Mouse (Mus musculus) kidney, embryonic 14.5 days (tissue): ENCODE data around the gene Sept10. TPM values are rescaled to one million over a fixed set of nuclear protein-coding genes. Genes with fewer than 3 reads are reported as not detected.

Experiments
- ATAC-seq: fragments of 200-750 bp; cut with Nextera tagmentation; 2 replicates; pipeline ENCODE4 v1.8.0; 2017; ENCODE audit warnings: moderate number of reproducible peaks, mild to moderate bottlenecking, moderate TSS enrichment, moderate library complexity; ENCODE audit not compliant: low FRiP score, low TSS enrichment
- H3K27ac ChIP-seq: fragments of 300-500 bp; sonication (generic); 2 replicates; pipeline ENCODE4 v1.5.1; 2014; ENCODE audit warnings: low read depth, mild to moderate bottlenecking, low read length, moderate library complexity, mixed read lengths
- H3K27me3 ChIP-seq: fragments of 300-500 bp; sonication (generic); 2 replicates; pipeline ENCODE4 v1.6.1; 2014; ENCODE audit warnings: mild to moderate bottlenecking, low read length; ENCODE audit not compliant: control insufficient read depth, insufficient read depth
- H3K36me3 ChIP-seq: fragments of 300-500 bp; sonication (generic); 2 replicates; pipeline ENCODE4 v1.6.1; 2014; ENCODE audit warnings: low read length, mixed read lengths; ENCODE audit not compliant: control insufficient read depth, insufficient read depth
- H3K4me1 ChIP-seq: fragments of 300-500 bp; sonication (generic); 2 replicates; pipeline ENCODE4 v1.6.1; 2014; ENCODE audit warnings: low read length, mixed read lengths; ENCODE audit not compliant: control insufficient read depth, insufficient read depth
- H3K4me2 ChIP-seq: fragments of 300-500 bp; sonication (generic); replicated peaks from 2 replicates; pipeline ENCODE4 v1.6.1; 2014; ENCODE audit warnings: low read depth, mild to moderate bottlenecking, low read length
- H3K4me3 ChIP-seq: fragments of 300-500 bp; sonication (generic); 2 replicates; pipeline ENCODE4 v1.5.1; 2014; ENCODE audit warnings: mild to moderate bottlenecking, low read length
- H3K9ac ChIP-seq: fragments of 300-500 bp; sonication (generic); 2 replicates; pipeline ENCODE4 v1.6.1; 2014; ENCODE audit warnings: low read depth, mild to moderate bottlenecking, low read length, moderate library complexity
- H3K9me3 ChIP-seq: fragments of 300-500 bp; sonication (generic); 2 replicates; pipeline ENCODE4 v1.6.1; 2016; ENCODE audit warnings: low read length; ENCODE audit not compliant: control insufficient read depth
- WGBS: fragments of 180-500 bp; shearing (Covaris S2); extraction: QIAGEN DNeasy Blood & Tissue Kit; methylation state at CpG from one replicate; pipeline ENCODE4 v1.1.7; 2014; 5-methylcytosine and 5-hydroxymethylcytosine counted together
- polyA plus RNA-seq: library from polyadenylated mRNA; unstranded; fragments of >200 nt; fragmentation: Nextera tagmentation; extraction: Ambion mirVana; gene quantifications from 2 replicates; pipeline ENCODE4 v1.2.1, GENCODE M21; 2014

The Sept10 gene
- polyA plus RNA-seq, result 54.4 and 55.8 TPM in 2 replicates

DNA sequence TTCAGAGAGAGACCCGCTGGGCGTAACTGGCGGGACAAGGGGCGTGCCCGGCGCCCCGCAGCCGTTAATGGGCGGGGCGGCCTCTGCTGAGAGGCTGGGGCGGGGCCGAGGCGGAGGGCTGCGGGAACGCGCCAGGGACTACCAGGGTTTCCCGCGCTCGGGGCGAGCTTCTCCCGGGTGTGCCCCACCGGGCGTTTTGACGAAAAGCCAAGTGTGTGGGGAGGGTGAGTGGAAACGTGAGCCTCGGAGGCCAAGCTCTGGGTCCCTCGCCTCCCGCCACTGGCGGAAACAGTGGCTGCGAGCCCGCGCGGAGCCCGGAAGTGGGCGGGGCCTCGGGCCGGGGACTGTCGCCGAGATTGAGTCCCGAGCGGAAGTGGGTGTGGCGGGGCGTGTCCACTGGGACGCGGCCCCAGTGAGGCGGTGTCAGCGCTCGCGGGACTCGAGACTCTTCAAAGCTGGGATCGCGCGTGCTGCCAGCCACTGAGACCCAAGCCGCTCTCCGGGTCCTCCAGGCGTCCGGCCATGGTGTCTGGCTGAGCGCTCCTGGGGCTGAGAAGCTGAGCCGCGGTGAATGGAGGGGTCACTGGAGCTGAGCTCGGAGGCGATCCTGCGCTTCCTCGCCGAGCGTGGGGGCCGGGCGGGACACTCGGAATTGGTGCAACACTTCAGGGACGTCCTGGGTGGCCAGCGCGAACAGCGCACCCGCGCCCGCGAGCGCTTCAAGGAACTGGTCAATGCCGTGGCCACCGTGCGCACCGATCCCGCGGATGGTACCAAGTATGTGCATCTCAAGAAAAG lies at the start of gene Sept10, which contains the start of gene Sowahc:
Sept10 (minus strand) TSS at position 375 of the 798 bp plus-strand sequence.
Sowahc (plus strand) TSS at position 481 of the 798 bp plus-strand sequence.
- ATAC-seq, result peak; percentile 97
- peak within 1 kb of the TSS; percentile 75 for H3K4me3 ChIP-seq
- under 1% methylated on average over 75 of the region's 84 CpGs for WGBS

DNA sequence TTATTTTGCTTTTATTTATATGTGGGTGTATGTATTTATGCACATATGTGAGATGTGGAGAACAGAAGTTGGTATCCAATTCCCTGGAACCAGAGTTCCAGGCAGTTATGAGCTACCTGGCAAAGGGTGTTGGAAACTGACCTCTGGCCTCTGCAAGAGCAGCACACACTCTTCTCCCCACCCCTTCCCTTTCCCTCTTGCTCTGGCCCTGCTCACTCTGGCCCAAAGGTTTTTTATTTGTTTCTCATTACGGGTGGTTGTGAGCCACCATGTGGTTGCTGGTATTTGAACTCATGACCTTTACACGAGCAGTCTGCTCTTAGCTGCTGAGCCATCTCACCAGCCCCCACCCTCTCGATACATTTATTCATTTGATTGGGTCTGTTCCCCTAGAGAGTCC lies 47.1 kb upstream of the Sept10 start:
- 45% methylated on average over 3 of the region's 3 CpGs for WGBS
- Histone ChIP-seq H3K36me3 (no peaks in the 10 kb centered on the region), H3K4me3 (no peak overlapping the region), H3K4me2 (no peak overlapping the region), H3K9ac (no peak overlapping the region), H3K27me3 (no peaks in the 10 kb centered on the region), H3K27ac (no peak overlapping the region), H3K9me3 (no peaks in the 10 kb centered on the region), H3K4me1 (no peaks in the 10 kb centered on the region)
- ATAC-seq, result no peak

More for the DNA sequence above, at the start of gene Sept10, which contains the start of gene Sowahc:
- Histone ChIP-seq H3K9me3 (no peaks in the 10 kb centered on the region), H3K9ac (peak within 1 kb of the TSS; percentile 93), H3K4me1 (peaks cover 15% of the 10 kb centered on the region; the same call in 1 of the 2 replicates), H3K36me3 (no peaks in the 10 kb centered on the region), H3K4me2 (peak within 1 kb of the TSS; percentile 99), H3K27me3 (no peaks in the 10 kb centered on the region), H3K27ac (peak within 1 kb of the TSS; percentile 89)

DNA sequence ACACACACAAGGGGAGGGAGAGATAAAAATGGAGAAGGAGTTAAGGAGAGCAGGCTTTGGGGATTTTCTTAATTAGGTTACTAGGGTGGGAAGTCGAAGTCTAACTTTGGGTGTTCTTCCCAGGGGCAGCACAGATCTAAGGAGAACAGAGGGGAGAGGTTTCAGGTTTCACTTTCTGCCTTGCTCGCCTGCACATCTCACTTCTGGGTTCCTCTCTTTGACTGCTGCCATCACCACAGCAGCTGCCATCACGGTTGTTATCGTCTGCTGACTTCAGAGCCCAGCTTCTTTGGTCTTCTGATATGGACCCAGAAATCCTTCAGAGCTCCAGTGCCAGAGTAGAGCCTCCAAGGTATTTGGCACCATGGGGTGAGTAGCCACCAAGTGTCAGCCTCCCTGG lies 46.5 kb upstream of the Sept10 start:
- no peaks in the 10 kb centered on the region for H3K36me3 ChIP-seq
- 39% methylated on average over 4 of the region's 4 CpGs for WGBS
- H3K4me2 ChIP-seq, result no peak overlapping the region

DNA sequence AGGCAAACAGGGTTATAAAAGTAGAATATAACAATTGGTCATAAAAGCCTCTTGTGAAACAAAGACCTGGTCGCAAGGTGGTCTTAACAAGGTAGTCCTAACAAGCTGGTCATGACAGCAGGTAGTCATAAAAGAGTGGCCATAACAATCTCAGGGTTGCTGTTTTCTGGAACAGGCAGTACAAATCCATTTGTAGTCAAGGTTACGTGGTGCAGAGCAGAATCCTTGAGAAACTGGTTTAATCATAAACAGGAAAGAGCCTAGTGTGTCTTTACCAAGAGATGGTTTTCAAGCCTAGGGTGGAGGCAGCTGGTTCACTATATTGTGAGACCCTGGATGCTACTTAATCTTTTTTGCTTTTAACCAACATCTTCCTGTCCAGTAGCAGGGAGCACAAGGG lies 45.6 kb upstream of the Sept10 start:
- no peak for ATAC-seq
- WGBS, result 82% methylated on average over 2 of the region's 2 CpGs

More for the DNA sequence above, 46.5 kb upstream of the Sept10 start:
- Histone ChIP-seq H3K4me3 (no peak overlapping the region), H3K9me3 (no peaks in the 10 kb centered on the region), H3K4me1 (no peaks in the 10 kb centered on the region), H3K27me3 (no peaks in the 10 kb centered on the region), H3K27ac (no peak overlapping the region), H3K9ac (no peak overlapping the region)
- ATAC-seq, result no peak

DNA sequence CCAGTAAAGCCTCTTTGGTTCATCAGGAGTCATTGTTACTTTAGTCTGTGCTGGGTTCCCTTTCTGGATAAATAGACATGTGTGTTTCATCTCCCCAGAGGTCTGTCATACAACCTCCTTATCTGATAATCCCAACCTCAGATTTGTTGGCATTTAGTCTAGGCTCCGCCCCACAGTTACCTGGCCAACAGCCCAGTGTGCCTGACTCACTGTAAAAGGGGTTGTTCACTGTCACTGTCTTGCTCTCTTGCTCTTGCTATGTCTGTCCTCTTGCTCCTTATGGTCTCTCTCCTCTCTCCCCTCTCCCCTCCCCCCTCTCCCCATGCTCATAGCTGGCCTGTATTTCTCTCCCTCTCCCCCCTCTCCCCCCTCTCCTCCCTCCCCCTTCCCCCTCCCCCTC lies 44.5 kb upstream of the Sept10 start:
- Histone ChIP-seq H3K27ac (no peak overlapping the region), H3K36me3 (no peaks in the 10 kb centered on the region), H3K4me2 (no peak overlapping the region), H3K9ac (no peak overlapping the region), H3K4me3 (no peak overlapping the region), H3K27me3 (no peaks in the 10 kb centered on the region), H3K4me1 (no peaks in the 10 kb centered on the region), H3K9me3 (no peaks in the 10 kb centered on the region)
- no peak for ATAC-seq
- WGBS, result 93% methylated on average over 1 of the region's 1 CpGs

More for the DNA sequence above, 45.6 kb upstream of the Sept10 start:
- Histone ChIP-seq H3K27me3 (no peaks in the 10 kb centered on the region), H3K9ac (no peak overlapping the region), H3K9me3 (no peaks in the 10 kb centered on the region), H3K27ac (no peak overlapping the region), H3K4me2 (no peak overlapping the region), H3K36me3 (no peaks in the 10 kb centered on the region), H3K4me1 (no peaks in the 10 kb centered on the region), H3K4me3 (no peak overlapping the region)

DNA sequence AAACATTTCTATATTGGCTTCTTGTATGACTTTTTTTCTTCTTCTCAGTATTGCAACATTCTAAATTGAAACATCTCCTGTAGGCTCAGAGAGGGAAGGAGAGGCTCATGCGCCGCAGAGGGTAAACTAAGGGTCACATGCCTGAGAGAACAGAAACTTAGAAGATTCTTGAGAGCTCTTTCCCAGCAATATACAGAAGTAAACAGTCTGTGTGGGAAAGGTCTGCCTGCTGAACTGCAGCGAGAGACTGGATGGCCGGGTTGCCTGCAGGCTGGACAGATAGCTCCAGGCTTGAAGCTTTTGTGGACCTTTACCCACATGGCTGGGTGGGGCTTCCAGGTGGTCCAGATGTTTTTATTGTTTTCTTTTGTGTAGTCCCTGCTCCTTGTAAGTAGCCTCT lies 44.0 kb upstream of the Sept10 start:
- Histone ChIP-seq H3K36me3 (no peaks in the 10 kb centered on the region), H3K27me3 (no peaks in the 10 kb centered on the region), H3K4me2 (no peak overlapping the region), H3K27ac (no peak overlapping the region), H3K9ac (no peak overlapping the region), H3K4me1 (no peaks in the 10 kb centered on the region), H3K4me3 (no peak overlapping the region), H3K9me3 (no peaks in the 10 kb centered on the region)
- ATAC-seq, result no peak
- 52% methylated on average over 4 of the region's 4 CpGs for WGBS

DNA sequence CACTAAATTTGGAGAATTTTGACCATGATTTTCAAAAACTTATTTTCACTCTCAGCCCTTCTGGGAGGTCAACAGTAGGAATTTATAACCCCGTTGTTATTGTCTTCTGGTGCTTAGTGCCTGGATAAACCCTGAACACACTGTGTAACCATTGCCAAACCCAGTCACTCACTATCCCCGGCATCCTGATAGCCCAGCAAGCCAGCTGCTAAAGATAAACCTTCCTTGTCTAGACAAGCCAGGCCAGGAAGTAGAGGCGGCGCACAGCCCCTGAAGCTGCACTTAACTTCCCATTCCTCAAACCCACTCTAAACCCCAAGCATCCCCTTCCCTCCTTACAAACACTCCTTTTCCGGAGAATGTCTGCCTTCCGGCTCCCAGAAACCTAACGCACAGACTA lies 43.4 kb upstream of the Sept10 start:
- H3K9ac ChIP-seq, result no peak overlapping the region
- 71% methylated on average over 7 of the region's 7 CpGs for WGBS
- H3K27ac ChIP-seq, result no peak overlapping the region
- no peaks in the 10 kb centered on the region for H3K36me3 ChIP-seq
- no peak overlapping the region for H3K4me2 ChIP-seq
- H3K27me3 ChIP-seq, result no peaks in the 10 kb centered on the region
- H3K9me3 ChIP-seq, result no peaks in the 10 kb centered on the region
- H3K4me1 ChIP-seq, result no peaks in the 10 kb centered on the region
- H3K4me3 ChIP-seq, result no peak overlapping the region
- ATAC-seq, result no peak

- Histone ChIP-seq H3K4me1 (no peaks in the 10 kb centered on the region), H3K27me3 (no peaks in the 10 kb centered on the region), H3K9ac (no peak overlapping the region), H3K4me2 (no peak overlapping the region), H3K9me3 (no peaks in the 10 kb centered on the region), H3K4me3 (no peak overlapping the region), H3K27ac (no peak overlapping the region), H3K36me3 (no peaks in the 10 kb centered on the region)
- 59% methylated on average over 7 of the region's 7 CpGs for WGBS
- no peak for ATAC-seq
Observed at GRCm38 (mm10) chr10:59262979-59263378, 41.3 kb upstream of the Sept10 start.

GRCm38 (mm10) chr10:59262021-59262420 lies 40.4 kb upstream of the Sept10 start:
- Histone ChIP-seq H3K36me3 (no peaks in the 10 kb centered on the region), H3K4me3 (no peak overlapping the region), H3K27me3 (no peaks in the 10 kb centered on the region), H3K27ac (no peak overlapping the region), H3K9me3 (no peaks in the 10 kb centered on the region), H3K4me2 (no peak overlapping the region), H3K9ac (no peak overlapping the region), H3K4me1 (no peaks in the 10 kb centered on the region)
- 44% methylated on average over 1 of the region's 1 CpGs for WGBS
- ATAC-seq, result no peak
